Mouse (Mus musculus): ENCODE measurements around the gene Ascl2. TPM values are rescaled to one million over a fixed set of nuclear protein-coding genes. Genes with fewer than 3 reads are reported as not detected.
A peak's percentile ranks its signal among the peaks of the same experiment; 100 is the strongest.

Ascl2 gene
- polyA plus RNA-seq, 1 experiment from 2014 or later: 0.40 TPM

DNA sequence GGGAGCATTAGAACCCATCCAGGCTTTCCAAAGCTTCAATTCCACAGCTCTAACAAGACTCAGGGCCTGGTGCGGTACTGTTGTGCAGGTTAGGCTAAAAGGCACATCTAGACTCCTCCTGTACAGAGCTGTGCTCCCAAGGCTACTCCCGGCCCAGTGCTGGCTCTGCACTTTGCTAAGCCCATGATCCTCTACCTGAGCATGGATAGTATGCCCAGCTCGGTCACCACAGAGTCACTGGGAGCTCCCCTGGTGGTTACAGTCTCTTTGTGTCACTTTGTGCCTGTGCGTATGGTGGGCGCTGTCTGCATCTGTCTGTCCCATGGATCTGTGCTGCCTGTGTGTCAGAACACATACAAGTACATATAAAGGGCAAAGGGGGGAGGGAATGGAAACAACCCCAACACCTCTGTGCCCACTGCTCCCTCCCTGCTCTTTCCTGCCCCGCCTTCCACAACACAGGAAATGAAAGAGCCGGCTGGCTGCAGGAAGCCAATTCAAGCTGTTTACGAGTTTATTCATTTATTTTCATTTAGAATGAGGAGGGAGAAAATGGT, 39.4 kb upstream of the Ascl2 start:
- Histone ChIP-seq H3K4me1 (peaks cover 9% of the 10 kb centered on the region; the same call in 1 of the 2 replicates), H3K27ac (peak overlapping the region; percentile 67), H3K4me3 (replicated peaks) (no peak overlapping the region), H3K9ac (no peak overlapping the region), H3K36me3 (replicated peaks) (no peaks in the 10 kb centered on the region), H3K4me2 (no peak overlapping the region), H3K9me3 (no peaks in the 10 kb centered on the region), H3K27me3 (no peaks in the 10 kb centered on the region)
- 71% methylated on average over 8 of the region's 8 CpGs for whole genome bisulfite sequencing
- ATAC-seq (ENCODE audit: low FRiP score): peak; percentile 22; the same call in 1 of the 2 replicates

DNA sequence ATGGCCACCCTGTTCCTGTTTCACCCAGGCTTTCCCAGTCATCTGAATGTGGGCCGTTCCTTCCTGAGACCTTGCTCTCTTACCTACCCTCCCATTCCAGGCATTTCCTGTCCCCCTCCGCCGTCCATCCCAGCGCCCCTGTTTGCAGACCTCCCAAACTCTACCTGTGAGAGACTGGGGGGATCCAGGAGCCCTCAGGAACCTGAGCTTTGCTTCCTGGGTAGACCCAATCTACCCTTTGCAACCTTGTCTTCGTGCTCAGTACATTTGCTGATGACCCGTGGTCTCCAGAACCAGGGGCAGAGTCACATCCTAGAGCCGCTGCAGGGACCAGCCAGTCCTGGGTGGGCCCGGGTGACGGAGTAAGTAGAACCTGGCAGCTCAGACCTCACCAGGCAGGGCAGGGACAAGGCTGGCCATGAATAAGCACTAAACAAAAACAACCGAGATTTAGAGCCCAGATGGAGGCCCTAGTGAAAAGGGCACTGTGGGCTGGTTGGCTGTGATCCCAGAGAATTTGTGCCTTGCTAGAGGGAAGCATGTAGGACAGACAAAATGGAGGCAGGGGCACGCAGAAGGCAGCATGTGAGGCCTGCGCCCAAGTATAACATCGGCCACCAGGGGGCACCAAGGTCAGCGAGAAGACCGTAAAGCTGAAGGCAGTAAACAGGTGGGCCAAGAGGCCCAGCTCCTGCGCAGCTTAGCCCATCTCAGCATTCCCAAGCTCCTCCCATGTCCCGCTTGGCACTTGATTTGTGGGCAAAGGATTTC, 38.7 kb upstream of the Ascl2 start:
- no peaks in the 10 kb centered on the region for H3K27me3 ChIP-seq
- H3K4me1 ChIP-seq: peaks cover 9% of the 10 kb centered on the region; the same call in 1 of the 2 replicates
- H3K27ac ChIP-seq: peak overlapping the region; percentile 67
- H3K4me2 ChIP-seq: no peak overlapping the region
- H3K9me3 ChIP-seq: no peaks in the 10 kb centered on the region
- no peak overlapping the region for H3K9ac ChIP-seq
- peak; percentile 88 for ATAC-seq (ENCODE audit: low FRiP score)
- no peak overlapping the region for H3K4me3 ChIP-seq (replicated peaks)
- no peaks in the 10 kb centered on the region for H3K36me3 ChIP-seq (replicated peaks)
- WGBS: 43% methylated on average over 17 of the region's 17 CpGs

DNA sequence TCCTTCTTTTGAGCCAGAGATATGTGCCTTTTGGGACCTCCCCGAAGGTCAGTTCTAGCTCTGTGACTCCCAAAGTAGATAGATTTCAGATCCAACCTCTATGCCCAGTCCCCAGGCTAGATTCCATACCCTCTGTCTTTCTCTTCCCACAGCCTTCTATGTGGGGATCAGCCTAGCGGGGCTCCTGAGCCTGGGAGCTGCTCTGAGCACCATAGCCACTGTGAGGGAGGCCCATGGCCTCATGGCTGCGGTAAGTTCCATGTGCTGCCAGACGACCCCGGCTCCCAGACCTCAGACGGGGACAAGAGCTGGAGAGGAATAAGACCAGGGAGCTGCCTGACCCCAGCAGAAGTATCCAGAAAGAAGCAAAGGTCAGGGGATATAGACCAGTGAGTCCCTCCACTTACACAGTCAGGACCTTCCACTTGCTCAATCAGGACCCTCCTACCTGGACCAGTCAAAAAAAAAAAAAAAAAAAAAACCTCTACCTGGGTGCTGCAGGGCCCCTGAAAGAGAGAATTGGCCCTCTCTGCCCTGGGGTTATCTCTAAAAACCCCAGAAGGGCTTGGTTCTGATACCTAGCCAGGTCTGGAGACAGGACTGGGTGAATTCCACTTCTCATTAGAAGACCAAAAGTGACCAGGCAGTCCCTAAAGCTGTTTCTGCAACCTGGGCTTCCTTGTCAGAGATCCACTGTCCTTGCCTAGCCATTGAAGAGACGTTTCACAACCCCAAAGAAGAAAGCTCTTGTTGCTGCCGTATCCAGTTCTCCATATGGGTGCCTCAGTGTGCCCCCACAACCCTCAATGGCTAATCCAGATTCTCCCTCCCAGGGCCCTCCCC, 37.9 kb upstream of the Ascl2 start:
- Histone ChIP-seq H3K36me3 (replicated peaks) (no peaks in the 10 kb centered on the region), H3K4me3 (replicated peaks) (no peak overlapping the region), H3K4me2 (no peak overlapping the region), H3K27me3 (no peaks in the 10 kb centered on the region), H3K9ac (no peak overlapping the region), H3K27ac (no peak overlapping the region), H3K4me1 (0 out of 2 replicates have a peak, but pooled peaks cover 3% of the 10 kb centered on the region), H3K9me3 (no peaks in the 10 kb centered on the region)
- no peak for ATAC-seq (ENCODE audit: low FRiP score)
- WGBS: 91% methylated on average over 8 of the region's 8 CpGs

DNA sequence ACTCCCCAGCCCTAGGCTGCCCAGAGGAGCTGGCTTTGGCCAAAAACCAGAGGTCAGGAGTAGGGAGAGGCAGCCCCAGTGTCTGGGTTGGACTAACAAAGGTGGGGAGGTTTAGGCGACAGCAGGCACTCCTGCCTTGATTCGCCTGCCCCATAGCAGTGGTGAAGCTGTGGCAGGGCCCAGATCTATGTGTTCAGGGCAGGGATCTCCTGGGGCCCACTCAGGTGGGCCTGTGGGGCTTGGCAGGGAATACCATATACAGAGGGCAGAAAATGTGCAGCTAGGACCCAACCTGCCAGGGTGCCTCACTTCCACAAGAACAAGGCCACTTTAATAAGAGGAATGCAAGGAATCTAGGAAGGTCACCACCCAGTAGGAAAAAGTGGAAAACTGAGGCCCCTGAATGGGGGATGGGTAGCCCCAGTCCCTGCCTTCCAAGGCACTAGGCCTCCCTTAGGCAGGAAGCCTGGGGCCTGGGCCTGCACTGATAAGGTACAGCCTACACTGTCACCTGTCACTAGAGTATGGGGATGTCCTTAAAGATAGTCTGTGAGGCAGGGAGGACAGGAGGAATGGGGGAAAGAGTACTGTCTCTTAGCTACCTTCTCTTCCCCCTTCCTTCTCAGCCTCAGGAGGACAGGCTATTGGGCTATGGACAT, 37.2 kb upstream of the Ascl2 start:
- no peaks in the 10 kb centered on the region for H3K9me3 ChIP-seq
- H3K4me3 ChIP-seq (replicated peaks): no peak overlapping the region
- no peak overlapping the region for H3K9ac ChIP-seq
- 0 out of 2 replicates have a peak, but pooled peaks cover 3% of the 10 kb centered on the region for H3K4me1 ChIP-seq
- no peaks in the 10 kb centered on the region for H3K27me3 ChIP-seq
- no peak overlapping the region for H3K4me2 ChIP-seq
- no peak overlapping the region for H3K27ac ChIP-seq
- no peak for ATAC-seq (ENCODE audit: low FRiP score)
- 76% methylated on average over 2 of the region's 2 CpGs for WGBS
- no peaks in the 10 kb centered on the region for H3K36me3 ChIP-seq (replicated peaks)

DNA sequence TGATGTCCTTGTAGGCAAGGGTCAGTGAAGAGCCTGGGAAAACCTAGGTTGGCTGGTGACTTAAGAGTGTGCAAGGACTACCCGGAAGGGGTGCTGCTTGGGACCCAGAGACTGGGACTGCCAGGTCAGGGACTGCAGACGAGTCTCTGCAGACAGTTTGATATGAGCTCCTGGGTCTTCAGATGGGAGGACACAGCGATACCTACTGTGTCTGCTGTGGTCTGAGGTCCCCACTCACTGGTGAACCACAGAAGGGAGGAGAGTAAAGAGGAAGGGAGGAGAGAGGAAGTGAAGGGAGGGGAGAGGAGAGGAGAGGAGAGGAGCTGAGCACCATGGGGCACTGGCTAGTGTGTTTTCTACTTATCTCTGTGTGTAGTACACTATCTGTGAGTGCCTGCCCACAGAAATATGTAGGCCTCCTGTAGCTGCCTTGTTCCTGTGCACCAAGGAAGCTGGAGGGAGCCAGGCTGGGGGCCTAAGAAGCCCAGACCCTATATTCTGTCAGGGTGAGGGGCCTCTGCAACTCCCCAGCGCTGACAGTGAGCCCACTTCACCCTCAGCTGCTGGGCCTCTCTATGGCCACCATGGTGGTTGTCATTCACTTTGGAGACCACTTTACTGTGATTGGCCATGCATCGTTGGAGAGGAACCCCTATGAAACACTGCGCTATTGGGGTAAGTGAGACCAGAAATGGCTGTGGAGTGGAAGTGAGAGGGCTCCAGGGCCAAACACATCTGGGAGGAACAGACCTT, 36.5 kb upstream of the Ascl2 start:
- 0 out of 2 replicates have a peak, but pooled peaks cover 3% of the 10 kb centered on the region for H3K4me1 ChIP-seq

DNA sequence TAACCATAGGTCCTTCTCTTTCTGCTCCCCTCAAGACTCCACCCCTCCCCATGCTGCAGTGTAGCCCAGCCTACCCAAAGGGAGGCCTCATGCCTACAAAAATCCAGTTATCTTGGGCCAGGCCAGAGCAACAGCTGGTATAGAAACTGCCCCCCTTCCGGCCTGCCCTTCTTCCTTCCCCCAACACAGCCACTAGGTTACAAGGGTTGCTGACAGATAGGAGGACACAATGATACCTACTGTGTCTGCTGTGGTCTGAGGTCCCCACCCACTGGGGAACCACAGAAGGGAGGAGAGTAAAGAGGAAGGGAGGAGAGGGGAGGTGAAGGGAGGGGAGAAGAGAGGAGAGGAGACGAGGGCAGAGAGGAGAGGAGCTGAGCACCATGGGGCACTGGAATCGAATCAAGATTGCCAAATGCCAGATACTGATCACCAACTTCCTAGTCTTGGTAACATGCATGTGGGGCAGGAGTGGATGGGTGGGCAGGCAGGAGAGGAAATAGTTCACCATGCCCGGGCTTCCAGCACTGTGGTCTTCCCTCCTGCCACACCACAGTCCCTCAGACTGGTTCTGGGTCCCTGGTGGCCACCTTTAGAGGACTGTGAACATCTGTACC, 35.8 kb upstream of the Ascl2 start, which contains the start of gene Tspan32:
Gene Tspan32 (plus strand): TSS at position 320 of the 617 bp plus-strand sequence.
- Histone ChIP-seq H3K4me1 (0 out of 2 replicates have a peak, but pooled peaks cover 3% of the 10 kb centered on the region), H3K27me3 (no peaks in the 10 kb centered on the region), H3K27ac (no peak within 1 kb of the TSS), H3K4me3 (replicated peaks) (no peak within 1 kb of the TSS), H3K9ac (no peak within 1 kb of the TSS), H3K36me3 (replicated peaks) (no peaks in the 10 kb centered on the region), H3K4me2 (no peak within 1 kb of the TSS), H3K9me3 (no peaks in the 10 kb centered on the region)
- ATAC-seq (ENCODE audit: low FRiP score): no peak
- WGBS: 77% methylated on average over 4 of the region's 4 CpGs

More for the DNA sequence above, 36.5 kb upstream of the Ascl2 start:
- ATAC-seq (ENCODE audit: low FRiP score): no peak
- WGBS: 88% methylated on average over 6 of the region's 6 CpGs
- Histone ChIP-seq H3K4me3 (replicated peaks) (no peak overlapping the region), H3K9me3 (no peaks in the 10 kb centered on the region), H3K4me2 (no peak overlapping the region), H3K27me3 (no peaks in the 10 kb centered on the region), H3K9ac (no peak overlapping the region), H3K36me3 (replicated peaks) (no peaks in the 10 kb centered on the region), H3K27ac (no peak overlapping the region)

DNA sequence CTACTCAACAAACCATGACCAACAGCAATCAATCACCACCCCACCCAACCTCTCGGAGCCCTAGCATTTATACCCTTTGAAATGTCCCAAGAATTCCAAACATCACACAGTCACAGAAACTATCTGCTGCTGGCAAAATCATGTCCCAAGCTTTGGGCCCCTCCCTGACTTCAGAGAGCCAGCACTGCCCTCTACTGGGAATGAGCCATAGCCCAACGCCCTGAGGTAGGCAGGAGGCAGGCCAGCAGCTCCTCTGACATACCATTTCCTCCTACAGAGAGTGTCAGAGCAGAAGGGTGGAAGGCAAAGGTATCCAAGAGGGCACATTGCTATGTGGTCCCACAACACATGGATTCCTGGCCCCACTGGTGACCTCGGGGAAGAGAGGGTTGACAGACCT, 33.6 kb upstream of the Ascl2 start:
- no peaks in the 10 kb centered on the region for H3K9me3 ChIP-seq
- no peaks in the 10 kb centered on the region for H3K27me3 ChIP-seq
- H3K9ac ChIP-seq: no peak overlapping the region
- no peak overlapping the region for H3K4me2 ChIP-seq
- H3K36me3 ChIP-seq (replicated peaks): no peaks in the 10 kb centered on the region
- ATAC-seq (ENCODE audit: low FRiP score): no peak
- no peak overlapping the region for H3K4me3 ChIP-seq (replicated peaks)
- WGBS: 42% methylated on average over 3 of the region's 3 CpGs
- no peaks in the 10 kb centered on the region for H3K4me1 ChIP-seq
- H3K27ac ChIP-seq: no peak overlapping the region

DNA sequence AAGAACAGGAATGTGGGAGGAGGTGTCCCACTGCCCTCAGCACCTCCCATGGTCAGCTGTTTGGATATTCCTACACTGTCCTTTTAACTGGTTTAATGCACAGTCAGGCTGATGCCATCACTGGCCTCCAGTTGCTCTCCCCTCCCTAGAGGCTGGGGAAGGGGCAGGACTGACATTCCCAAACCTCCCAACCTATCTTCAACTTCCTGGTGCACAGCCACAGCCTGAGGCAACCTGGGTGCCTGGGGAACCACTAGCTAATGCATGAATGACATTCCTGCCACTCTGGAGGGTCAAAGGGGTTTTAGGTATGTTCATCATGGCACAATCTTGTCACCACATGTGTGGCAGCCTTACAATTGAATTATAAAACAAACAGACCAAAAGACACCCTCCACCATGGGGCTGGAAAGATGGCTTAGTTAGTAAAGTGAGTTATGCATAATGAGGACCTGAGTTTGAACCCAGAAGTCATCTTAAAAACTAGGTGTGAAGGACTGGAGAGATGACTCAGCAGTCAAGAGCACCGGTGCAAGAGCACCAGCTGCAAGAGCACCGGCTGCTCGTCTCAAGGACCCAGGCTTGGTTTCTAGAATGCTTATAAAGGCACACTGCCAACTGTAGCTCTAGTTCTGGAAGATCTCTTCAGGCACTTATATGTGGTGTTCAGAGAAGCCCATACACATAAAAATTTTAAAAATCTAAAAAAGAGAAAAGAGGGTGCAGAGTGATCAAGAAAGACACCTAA, 28.5 kb upstream of the Ascl2 start:
- WGBS: 82% methylated on average over 3 of the region's 3 CpGs
- no peak overlapping the region for H3K27ac ChIP-seq
- H3K36me3 ChIP-seq (replicated peaks): no peaks in the 10 kb centered on the region
- H3K9ac ChIP-seq: no peak overlapping the region
- H3K27me3 ChIP-seq: 0 out of 2 replicates have a peak, but pooled peaks cover 3% of the 10 kb centered on the region
- H3K9me3 ChIP-seq: no peaks in the 10 kb centered on the region
- no peaks in the 10 kb centered on the region for H3K4me1 ChIP-seq
- no peak for ATAC-seq (ENCODE audit: low FRiP score)
- no peak overlapping the region for H3K4me3 ChIP-seq (replicated peaks)
- no peak overlapping the region for H3K4me2 ChIP-seq

DNA sequence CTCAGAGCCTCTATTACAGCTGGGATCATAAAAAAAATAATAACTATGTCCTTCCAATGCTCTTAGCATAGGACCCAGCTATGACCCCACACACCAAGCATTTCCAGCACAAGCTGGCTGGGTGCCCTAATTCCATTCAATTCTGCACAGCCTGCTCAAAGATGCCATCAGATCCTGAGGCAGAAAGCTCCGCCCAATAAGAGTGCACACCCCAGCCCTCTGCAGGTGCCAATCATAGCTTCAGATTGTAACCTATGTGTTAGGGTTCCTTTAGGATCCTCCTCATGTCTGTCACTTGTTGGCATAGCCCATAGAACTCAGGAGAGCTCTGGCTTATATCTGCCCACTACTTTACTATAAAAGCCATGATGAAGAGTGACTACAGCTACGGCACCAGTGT, 27.9 kb upstream of the Ascl2 start:
- 93% methylated on average over 2 of the region's 2 CpGs for WGBS
- 0 out of 2 replicates have a peak, but pooled peaks cover 3% of the 10 kb centered on the region for H3K27me3 ChIP-seq
- no peaks in the 10 kb centered on the region for H3K4me1 ChIP-seq
- no peak overlapping the region for H3K4me2 ChIP-seq
- no peak overlapping the region for H3K27ac ChIP-seq
- ATAC-seq (ENCODE audit: low FRiP score): no peak
- no peaks in the 10 kb centered on the region for H3K36me3 ChIP-seq (replicated peaks)
- H3K9ac ChIP-seq: no peak overlapping the region
- H3K9me3 ChIP-seq: no peaks in the 10 kb centered on the region
- H3K4me3 ChIP-seq (replicated peaks): no peak overlapping the region

DNA sequence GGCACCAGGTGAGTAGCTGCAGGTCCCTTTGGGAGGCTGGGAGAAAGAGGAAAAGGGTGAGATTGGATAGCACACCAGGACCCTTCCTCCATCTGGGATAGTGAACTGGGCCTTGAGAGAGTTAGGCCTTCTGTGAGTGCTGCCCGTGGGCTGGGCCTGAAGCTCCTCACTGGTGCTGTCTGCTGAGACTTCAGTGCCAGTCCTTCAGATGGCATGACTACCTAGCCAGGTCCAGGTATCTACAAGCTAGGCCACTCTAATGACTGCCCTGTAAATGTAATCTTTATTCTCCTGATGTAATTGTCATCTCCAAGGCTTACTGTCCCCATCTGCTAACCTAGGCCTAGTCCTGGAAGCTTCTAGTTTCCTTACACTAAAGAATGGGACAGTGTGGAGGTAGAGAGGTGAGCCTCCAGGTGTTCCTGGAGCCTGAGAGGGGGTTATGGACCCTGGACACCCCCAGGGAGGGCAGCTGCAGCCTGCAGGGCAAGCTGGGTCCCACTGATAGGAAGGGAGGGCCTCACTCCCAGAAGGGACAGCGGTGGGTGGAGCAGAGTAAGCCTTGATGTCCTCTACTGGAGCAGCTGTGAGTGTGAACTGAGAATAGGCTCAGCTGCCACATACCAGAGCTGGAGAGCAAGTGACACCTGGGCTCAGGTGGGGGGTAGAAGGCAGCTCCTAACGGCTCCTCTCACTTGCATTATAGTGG, 26.7 kb upstream of the Ascl2 start:
- H3K4me2 ChIP-seq: no peak overlapping the region
- no peaks in the 10 kb centered on the region for H3K9me3 ChIP-seq
- ATAC-seq (ENCODE audit: low FRiP score): no peak
- 78% methylated on average over 3 of the region's 3 CpGs for WGBS
- H3K27ac ChIP-seq: no peak overlapping the region
- no peak overlapping the region for H3K9ac ChIP-seq
- H3K27me3 ChIP-seq: 0 out of 2 replicates have a peak, but pooled peaks cover 3% of the 10 kb centered on the region
- H3K36me3 ChIP-seq (replicated peaks): no peaks in the 10 kb centered on the region
- H3K4me3 ChIP-seq (replicated peaks): no peak overlapping the region
- H3K4me1 ChIP-seq: no peaks in the 10 kb centered on the region
